Mouse (Mus musculus) liver, adult 2 months (tissue): ENCODE measurements around the gene Treh. TPM values are rescaled to one million over a fixed set of nuclear protein-coding genes. Genes with fewer than 3 reads are reported as not detected.
A peak's percentile ranks its signal among the peaks of the same experiment; 100 is the strongest.

ENCODE experiments used
- DNase-seq: peaks from one replicate; pipeline ENCODE4 v3.0.0-alpha.2; 2011; ENCODE audit warnings: low read depth, low spot score; ENCODE audit errors: extremely low read depth
- H3K27ac ChIP-seq: fragments of 200-500 bp; replicated peaks from 2 replicates; pipeline ENCODE4 v1.5.1; 2012; ENCODE audit warnings: low read depth, mild to moderate bottlenecking, control low read depth, inconsistent platforms, low read length; ENCODE audit not compliant: insufficient read depth
- H3K27me3 ChIP-seq: fragments of 200-500 bp; 2 replicates; pipeline ENCODE4 v1.6.1; 2012; ENCODE audit warnings: mild to moderate bottlenecking, moderate library complexity, low read length, inconsistent platforms; ENCODE audit not compliant: control insufficient read depth, insufficient read depth
- H3K36me3 ChIP-seq: fragments of 200-500 bp; 2 replicates; pipeline ENCODE4 v1.6.1; 2012; ENCODE audit warnings: low read length, inconsistent platforms; ENCODE audit not compliant: control insufficient read depth, insufficient read depth
- H3K4me1 ChIP-seq: fragments of 200-500 bp; 2 replicates; pipeline ENCODE4 v1.6.1; 2011; ENCODE audit warnings: low read length; ENCODE audit not compliant: control insufficient read depth, insufficient read depth
- H3K4me3 ChIP-seq: fragments of 200-500 bp; 2 replicates; pipeline ENCODE4 v1.5.1; 2011; ENCODE audit warnings: low read depth, mild to moderate bottlenecking, control low read depth, low read length, moderate library complexity; ENCODE audit not compliant: insufficient read depth
- H3K79me2 ChIP-seq: fragments of 200-500 bp; 2 replicates; pipeline ENCODE4 v1.6.1; 2012; ENCODE audit warnings: inconsistent platforms, mild to moderate bottlenecking, low read length, moderate library complexity; ENCODE audit not compliant: control insufficient read depth, insufficient read depth
- H3K9ac ChIP-seq: fragments of 200-500 bp; 2 replicates; pipeline ENCODE4 v1.6.1; 2012; ENCODE audit warnings: low read depth, mild to moderate bottlenecking, control low read depth, inconsistent platforms, low read length
- CTCF ChIP-seq: fragments of 200-500 bp; IDR thresholded peaks from 2 replicates; pipeline ENCODE4 v1.5.1; 2011; ENCODE audit warnings: low read depth, low read length, control low read depth
- POLR2A ChIP-seq: fragments of 200-500 bp; IDR thresholded peaks from 2 replicates; pipeline ENCODE4 v1.6.1; 2011; ENCODE audit warnings: low read length, control low read depth; ENCODE audit not compliant: insufficient read depth; ENCODE audit errors: extremely low read depth
- WGBS: fragments of 180-500 bp; shearing (Covaris S2); methylation state at CpG from one replicate; pipeline ENCODE4 v1.1.7; 2018; 5-methylcytosine and 5-hydroxymethylcytosine counted together
- polyA plus RNA-seq: library from polyadenylated mRNA; depleted of rRNA; stranded (reverse); fragments of >200 nt; gene quantifications from 2 replicates; pipeline ENCODE4 v1.2.3, GENCODE M21; 2012
- total RNA-seq: library from RNA; depleted of rRNA; stranded (reverse); fragments of >200 nt; gene quantifications from 2 replicates; pipeline ENCODE4 v1.2.3, GENCODE M21; 2014

The Treh gene
- total and polyA plus RNA-seq, 2 experiments: 0.15 to 0.37 TPM

DNA sequence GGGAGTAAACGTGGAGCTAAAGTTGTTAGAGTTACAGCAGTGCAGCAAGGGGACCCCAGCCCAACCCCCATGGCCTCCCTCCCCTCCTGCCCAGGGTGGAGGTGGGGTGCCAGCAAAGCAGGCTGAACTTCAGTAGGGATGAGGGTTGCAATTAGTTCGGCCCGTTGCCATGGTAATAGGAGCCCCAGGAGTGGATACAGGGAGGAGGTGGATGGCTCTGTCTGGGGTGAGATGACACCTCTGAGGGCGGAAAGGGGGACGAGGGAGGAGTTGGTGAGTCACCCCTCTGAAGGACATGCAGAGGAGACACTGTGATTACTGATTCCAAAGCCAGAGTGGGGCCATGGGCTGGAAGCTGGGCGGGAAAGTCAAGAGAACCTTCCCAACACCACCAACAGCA lies 35.9 kb downstream of the Treh start:
- Histone ChIP-seq H3K9ac (no peak overlapping the region), H3K4me3 (peak overlapping the region; percentile 69; the same call in 1 of the 2 replicates), H3K36me3 (no peaks in the 10 kb centered on the region), H3K4me1 (peaks cover 7% of the 10 kb centered on the region; the same call in 1 of the 2 replicates), H3K79me2 (no peaks in the 10 kb centered on the region), H3K27me3 (no peaks in the 10 kb centered on the region), H3K27ac (no peak overlapping the region)
- no peak for DNase-seq
- TF ChIP-seq POLR2A (no peak), CTCF (no peak)
- 54% methylated on average over 6 of the region's 6 CpGs for WGBS

DNA sequence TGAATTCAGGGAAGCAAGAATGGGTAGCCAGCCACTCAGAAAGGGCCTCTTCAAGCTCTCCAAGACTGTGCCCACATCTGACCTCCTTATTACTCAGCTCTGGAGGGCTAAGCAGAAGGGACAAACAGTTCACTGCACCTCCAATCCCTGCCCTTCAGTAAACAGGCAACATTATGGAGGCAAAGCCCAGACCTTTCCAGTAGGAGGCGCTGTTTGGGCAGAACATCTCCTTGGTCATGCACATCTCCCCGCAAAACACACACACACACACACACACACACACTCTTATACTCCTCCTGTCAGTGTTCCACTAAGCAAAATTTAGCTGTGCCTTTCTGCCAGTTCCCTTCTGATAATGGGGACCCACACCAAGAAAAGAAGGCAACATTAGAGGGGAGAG lies 36.6 kb downstream of the Treh start:
- DNase-seq: peak; percentile 34
- no peak for TF ChIP-seq POLR2A
- TF ChIP-seq CTCF: peak; percentile 61; the same call in 1 of the 2 replicates
- H3K4me3 ChIP-seq: no peak overlapping the region
- H3K9ac ChIP-seq: no peak overlapping the region
- no peaks in the 10 kb centered on the region for H3K36me3 ChIP-seq
- peaks cover 7% of the 10 kb centered on the region; the same call in 1 of the 2 replicates for H3K4me1 ChIP-seq
- WGBS: 56% methylated on average over 2 of the region's 2 CpGs
- H3K27me3 ChIP-seq: no peaks in the 10 kb centered on the region
- H3K79me2 ChIP-seq: no peaks in the 10 kb centered on the region
- no peak overlapping the region for H3K27ac ChIP-seq

DNA sequence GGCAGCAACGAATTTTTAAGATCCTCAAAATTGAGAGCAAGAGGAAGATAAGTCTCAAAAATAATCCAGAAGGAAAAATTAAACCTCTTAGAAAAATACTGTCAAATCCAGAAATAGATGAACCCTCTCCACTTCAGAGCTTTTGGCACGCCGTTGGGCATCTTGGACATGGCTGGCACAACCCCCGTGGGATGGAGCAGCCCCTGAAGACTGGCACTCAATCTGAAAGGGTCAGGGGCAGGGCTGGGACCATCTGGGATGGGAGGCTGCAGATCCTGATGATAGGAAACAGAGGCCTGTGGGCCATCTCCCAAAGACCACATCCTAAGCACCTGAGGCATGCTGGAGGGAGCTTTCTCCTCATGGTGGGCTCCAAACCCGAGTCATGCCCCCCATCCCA lies 37.2 kb downstream of the Treh start:
- 79% methylated on average over 5 of the region's 5 CpGs for WGBS

DNA sequence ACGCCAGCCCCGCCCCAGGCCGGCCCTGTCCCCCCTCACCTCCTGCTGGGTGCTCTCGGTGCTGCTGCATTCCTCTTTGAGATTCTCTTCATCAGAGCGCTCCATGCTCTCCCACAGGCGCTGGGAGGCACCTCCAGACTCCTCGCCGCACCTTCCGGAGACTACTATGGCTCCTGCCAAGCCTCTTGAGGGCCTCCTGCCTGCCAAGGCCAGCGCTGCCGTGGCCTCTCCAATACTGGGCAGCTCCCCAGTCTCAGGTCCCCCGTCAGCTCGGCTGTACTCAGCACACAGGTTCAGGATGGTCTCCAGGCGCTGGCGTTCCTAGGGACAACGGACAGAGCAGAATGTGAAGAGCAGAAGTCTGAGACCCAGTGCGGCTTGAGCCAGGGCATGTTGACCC lies 38.6 kb downstream of the Treh start:
- WGBS: 91% methylated on average over 17 of the region's 17 CpGs
- no peak for DNase-seq

More for the DNA sequence above, 37.2 kb downstream of the Treh start:
- no peaks in the 10 kb centered on the region for H3K36me3 ChIP-seq
- H3K79me2 ChIP-seq: no peaks in the 10 kb centered on the region
- DNase-seq: no peak
- no peaks in the 10 kb centered on the region for H3K27me3 ChIP-seq
- peaks cover 7% of the 10 kb centered on the region; the same call in 1 of the 2 replicates for H3K4me1 ChIP-seq
- no peak overlapping the region for H3K4me3 ChIP-seq
- no peak overlapping the region for H3K9ac ChIP-seq
- TF ChIP-seq CTCF: no peak
- TF ChIP-seq POLR2A: no peak
- H3K27ac ChIP-seq: no peak overlapping the region

DNA sequence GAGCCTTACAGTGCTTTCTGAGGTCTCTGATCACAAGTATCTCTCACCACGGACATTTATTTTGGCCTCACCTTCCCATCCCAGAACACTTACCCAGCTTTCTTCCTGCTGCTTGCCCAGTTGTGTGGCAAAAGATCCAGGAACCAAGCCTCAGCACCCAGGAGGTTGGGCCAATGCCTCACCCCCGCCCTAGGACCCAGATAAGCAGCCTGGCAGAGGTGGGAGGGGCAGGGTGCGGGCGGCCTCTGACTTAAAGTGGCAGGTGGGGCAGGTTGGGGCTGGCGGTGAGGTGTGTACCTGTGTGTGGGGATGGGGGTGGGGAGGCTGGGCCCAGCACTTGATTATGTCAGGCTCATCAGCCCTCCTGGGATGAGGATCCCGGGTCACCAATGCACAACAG lies 40.0 kb downstream of the Treh start:
- no peaks in the 10 kb centered on the region for H3K36me3 ChIP-seq
- TF ChIP-seq POLR2A: no peak
- no peak for TF ChIP-seq CTCF
- 84% methylated on average over 6 of the region's 6 CpGs for WGBS
- DNase-seq: no peak
- no peak overlapping the region for H3K27ac ChIP-seq
- H3K79me2 ChIP-seq: no peaks in the 10 kb centered on the region
- H3K27me3 ChIP-seq: no peaks in the 10 kb centered on the region
- H3K9ac ChIP-seq: no peak overlapping the region
- H3K4me1 ChIP-seq: peaks cover 12% of the 10 kb centered on the region
- H3K4me3 ChIP-seq: no peak overlapping the region

More for the DNA sequence above, 38.6 kb downstream of the Treh start:
- no peaks in the 10 kb centered on the region for H3K36me3 ChIP-seq
- TF ChIP-seq CTCF (no peak), POLR2A (no peak)
- no peak overlapping the region for H3K27ac ChIP-seq
- H3K79me2 ChIP-seq: no peaks in the 10 kb centered on the region
- peaks cover 7% of the 10 kb centered on the region; the same call in 1 of the 2 replicates for H3K4me1 ChIP-seq
- H3K27me3 ChIP-seq: no peaks in the 10 kb centered on the region
- no peak overlapping the region for H3K4me3 ChIP-seq
- no peak overlapping the region for H3K9ac ChIP-seq

DNA sequence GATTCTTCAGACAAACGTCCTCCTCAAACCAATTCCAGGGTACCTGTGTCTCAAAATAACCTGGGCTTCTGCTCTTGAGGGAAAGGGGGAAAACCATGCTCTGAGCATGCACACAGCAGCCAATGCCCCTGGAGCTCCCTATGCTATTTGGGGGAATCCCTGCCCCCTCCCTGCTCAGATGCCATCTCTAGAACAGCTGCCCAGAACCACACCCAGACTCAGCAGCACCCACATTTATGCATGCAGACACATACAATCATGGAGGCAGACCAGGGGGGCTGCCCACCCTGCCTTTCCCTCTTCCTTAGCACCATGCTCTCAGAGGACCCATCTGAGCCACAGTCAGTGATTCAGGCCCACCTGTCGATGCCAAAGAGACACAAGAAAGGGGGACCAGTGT lies 40.5 kb downstream of the Treh start:
- Histone ChIP-seq H3K4me1 (peaks cover 16% of the 10 kb centered on the region), H3K27ac (no peak overlapping the region), H3K4me3 (no peak overlapping the region), H3K79me2 (no peaks in the 10 kb centered on the region), H3K9ac (no peak overlapping the region), H3K36me3 (no peaks in the 10 kb centered on the region), H3K27me3 (no peaks in the 10 kb centered on the region)
- no peak for DNase-seq
- TF ChIP-seq POLR2A (no peak), CTCF (no peak)
- WGBS: 83% methylated on average over 2 of the region's 2 CpGs
